Mouse (Mus musculus): ENCODE data around the gene Ikzf1. TPM values are rescaled to one million over a fixed set of nuclear protein-coding genes. Genes with fewer than 3 reads are reported as not detected.

Gene Ikzf1
- polyA plus RNA-seq, 1 experiment: 1.0 TPM

- peaks cover 2% of the 10 kb centered on the region for H3K27me3 ChIP-seq (ENCODE audit: control insufficient read depth, insufficient read depth, insufficient read length)
- no peak overlapping the region for H3ac ChIP-seq (ENCODE audit: control insufficient read depth, insufficient read length, low read depth)
- no peak overlapping the region for H3K4me3 ChIP-seq (ENCODE audit: insufficient read depth, poor library complexity, severe bottlenecking)
- H3K79me3 ChIP-seq (ENCODE audit: low read depth): no peaks in the 10 kb centered on the region
- no peaks in the 10 kb centered on the region for H3K79me2 ChIP-seq (ENCODE audit: control insufficient read depth, insufficient read depth)
- TF ChIP-seq CTCF (IDR thresholded peaks at IDR 0.05; ENCODE audit: control insufficient read depth, insufficient read depth, insufficient read length) (no peak), USF1 (IDR thresholded peaks at IDR 0.05; ENCODE audit: low read depth) (no peak), CEBPB (IDR thresholded peaks at IDR 0.05; ENCODE audit: low read depth) (no peak), MYOD1 (IDR thresholded peaks at IDR 0.05; ENCODE audit: control insufficient read depth, insufficient read length, low read depth) (no peak), MAX (IDR thresholded peaks at IDR 0.05) (no peak), FOSL1 (IDR thresholded peaks at IDR 0.05; ENCODE audit: insufficient read depth, low read length, poor library complexity, severe bottlenecking) (no peak), MYOG (IDR thresholded peaks at IDR 0.05; ENCODE audit: control insufficient read depth, extremely low read depth, insufficient read length) (no peak)
- H3K36me3 ChIP-seq (ENCODE audit: control insufficient read depth, insufficient read depth): no peaks in the 10 kb centered on the region
Measured at GRCm38 (mm10) chr11:11690845-11691196, 6.0 kb downstream of the Ikzf1 start.

- H3K4me3 ChIP-seq (ENCODE audit: insufficient read depth, poor library complexity, severe bottlenecking): no peak overlapping the region
- H3K79me2 ChIP-seq (ENCODE audit: control insufficient read depth, insufficient read depth): no peaks in the 10 kb centered on the region
- TF ChIP-seq MYOG (IDR thresholded peaks at IDR 0.05; ENCODE audit: control insufficient read depth, extremely low read depth, insufficient read length): no peak
- no peak for TF ChIP-seq USF1 (IDR thresholded peaks at IDR 0.05; ENCODE audit: low read depth)
- TF ChIP-seq FOSL1 (IDR thresholded peaks at IDR 0.05; ENCODE audit: insufficient read depth, low read length, poor library complexity, severe bottlenecking): no peak
- no peak for TF ChIP-seq MAX (IDR thresholded peaks at IDR 0.05)
- TF ChIP-seq CEBPB (IDR thresholded peaks at IDR 0.05; ENCODE audit: low read depth): no peak
- TF ChIP-seq CTCF (IDR thresholded peaks at IDR 0.05; ENCODE audit: control insufficient read depth, insufficient read depth, insufficient read length): no peak
- TF ChIP-seq MYOD1 (IDR thresholded peaks at IDR 0.05; ENCODE audit: control insufficient read depth, insufficient read length, low read depth): no peak
- H3K79me3 ChIP-seq (ENCODE audit: low read depth): no peaks in the 10 kb centered on the region
- no peak overlapping the region for H3ac ChIP-seq (ENCODE audit: control insufficient read depth, insufficient read length, low read depth)
- no peaks in the 10 kb centered on the region for H3K27me3 ChIP-seq (ENCODE audit: control insufficient read depth, insufficient read depth, insufficient read length)
- no peaks in the 10 kb centered on the region for H3K36me3 ChIP-seq (ENCODE audit: control insufficient read depth, insufficient read depth)
Measured at GRCm38 (mm10) chr11:11691324-11692058, 6.7 kb downstream of the Ikzf1 start.

GRCm38 (mm10) chr11:11692558-11693166, 7.9 kb downstream of the Ikzf1 start:
- Histone ChIP-seq H3K4me3 (ENCODE audit: insufficient read depth, poor library complexity, severe bottlenecking) (no peak overlapping the region), H3K79me3 (ENCODE audit: low read depth) (no peaks in the 10 kb centered on the region), H3K36me3 (ENCODE audit: control insufficient read depth, insufficient read depth) (no peaks in the 10 kb centered on the region), H3ac (ENCODE audit: control insufficient read depth, insufficient read length, low read depth) (no peak overlapping the region), H3K79me2 (ENCODE audit: control insufficient read depth, insufficient read depth) (no peaks in the 10 kb centered on the region), H3K27me3 (ENCODE audit: control insufficient read depth, insufficient read depth, insufficient read length) (no peaks in the 10 kb centered on the region)
- TF ChIP-seq CTCF (IDR thresholded peaks at IDR 0.05; ENCODE audit: control insufficient read depth, insufficient read depth, insufficient read length) (no peak), CEBPB (IDR thresholded peaks at IDR 0.05; ENCODE audit: low read depth) (no peak), FOSL1 (IDR thresholded peaks at IDR 0.05; ENCODE audit: insufficient read depth, low read length, poor library complexity, severe bottlenecking) (no peak), MYOG (IDR thresholded peaks at IDR 0.05; ENCODE audit: control insufficient read depth, extremely low read depth, insufficient read length) (no peak), USF1 (IDR thresholded peaks at IDR 0.05; ENCODE audit: low read depth) (no peak), MAX (IDR thresholded peaks at IDR 0.05) (no peak), MYOD1 (IDR thresholded peaks at IDR 0.05; ENCODE audit: control insufficient read depth, insufficient read length, low read depth) (no peak)

GRCm38 (mm10) chr11:11693446-11693845, 8.6 kb downstream of the Ikzf1 start:
- H3K27me3 ChIP-seq (ENCODE audit: control insufficient read depth, insufficient read depth, insufficient read length): no peaks in the 10 kb centered on the region
- no peaks in the 10 kb centered on the region for H3K79me2 ChIP-seq (ENCODE audit: control insufficient read depth, insufficient read depth)
- TF ChIP-seq MYOG (IDR thresholded peaks at IDR 0.05; ENCODE audit: control insufficient read depth, extremely low read depth, insufficient read length): no peak
- TF ChIP-seq MAX (IDR thresholded peaks at IDR 0.05): no peak
- no peak for TF ChIP-seq FOSL1 (IDR thresholded peaks at IDR 0.05; ENCODE audit: insufficient read depth, low read length, poor library complexity, severe bottlenecking)
- TF ChIP-seq MYOD1 (IDR thresholded peaks at IDR 0.05; ENCODE audit: control insufficient read depth, insufficient read length, low read depth): no peak
- no peak for TF ChIP-seq USF1 (IDR thresholded peaks at IDR 0.05; ENCODE audit: low read depth)
- no peak for TF ChIP-seq CEBPB (IDR thresholded peaks at IDR 0.05; ENCODE audit: low read depth)
- no peak for TF ChIP-seq CTCF (IDR thresholded peaks at IDR 0.05; ENCODE audit: control insufficient read depth, insufficient read depth, insufficient read length)
- H3K79me3 ChIP-seq (ENCODE audit: low read depth): no peaks in the 10 kb centered on the region
- no peak overlapping the region for H3ac ChIP-seq (ENCODE audit: control insufficient read depth, insufficient read length, low read depth)
- H3K4me3 ChIP-seq (ENCODE audit: insufficient read depth, poor library complexity, severe bottlenecking): no peak overlapping the region
- no peaks in the 10 kb centered on the region for H3K36me3 ChIP-seq (ENCODE audit: control insufficient read depth, insufficient read depth)

GRCm38 (mm10) chr11:11694072-11694471, 9.3 kb downstream of the Ikzf1 start:
- no peaks in the 10 kb centered on the region for H3K79me2 ChIP-seq (ENCODE audit: control insufficient read depth, insufficient read depth)
- no peak for TF ChIP-seq FOSL1 (IDR thresholded peaks at IDR 0.05; ENCODE audit: insufficient read depth, low read length, poor library complexity, severe bottlenecking)
- no peak for TF ChIP-seq CEBPB (IDR thresholded peaks at IDR 0.05; ENCODE audit: low read depth)
- H3K27me3 ChIP-seq (ENCODE audit: control insufficient read depth, insufficient read depth, insufficient read length): no peaks in the 10 kb centered on the region

More at GRCm38 (mm10) chr11:11694072-11694471, 9.3 kb downstream of the Ikzf1 start:
- no peaks in the 10 kb centered on the region for H3K36me3 ChIP-seq (ENCODE audit: control insufficient read depth, insufficient read depth)
- H3K79me3 ChIP-seq (ENCODE audit: low read depth): no peaks in the 10 kb centered on the region
- no peak overlapping the region for H3ac ChIP-seq (ENCODE audit: control insufficient read depth, insufficient read length, low read depth)
- no peak overlapping the region for H3K4me3 ChIP-seq (ENCODE audit: insufficient read depth, poor library complexity, severe bottlenecking)

Measured in C2C12 (cell line).